Mouse (Mus musculus) limb, embryonic 15.5 days (tissue): ENCODE measurements around the gene Rfx4. TPM values are rescaled to one million over a fixed set of nuclear protein-coding genes. Genes with fewer than 3 reads are reported as not detected.

Experiments
- polyA plus RNA-seq: library from polyadenylated mRNA; unstranded; fragments of >200 nt; fragmentation: Nextera tagmentation; extraction: Ambion mirVana; gene quantifications from 2 replicates; pipeline ENCODE4 v1.2.1, GENCODE M21; 2015

Rfx4 gene
- polyA plus RNA-seq, 1 experiment from 2014 or later, result 0.24 TPM

Other genes with a start within 250 kb of the Rfx4 start
- 130 and 162 TPM in 2 replicates for gene Ckap4, start 222.0 kb upstream of the Rfx4 start, polyA plus RNA-seq
- gene Tcp11l2, start 179.4 kb upstream of the Rfx4 start, polyA plus RNA-seq, result 25.0 and 29.4 TPM in 2 replicates
- 11.9 and 12.4 TPM in 2 replicates for gene Polr3b, start 133.8 kb upstream of the Rfx4 start, polyA plus RNA-seq
- 20.0 TPM in 2 replicates for gene Ric8b, start 161.6 kb downstream of the Rfx4 start, polyA plus RNA-seq